Mouse (Mus musculus) ES-E14 (cell line): ENCODE results near the gene Pfn2.

ENCODE experiments used
- CHD2 ChIP-seq: IDR thresholded peaks from 2 replicates; pipeline ENCODE4 v1.6.1; 2014; ENCODE audit warnings: mild to moderate bottlenecking, low read depth, low read length, inconsistent platforms
- HCFC1 ChIP-seq: IDR thresholded peaks from 2 replicates; pipeline ENCODE4 v1.6.1; 2012; ENCODE audit warnings: low read length, inconsistent platforms, borderline replicate concordance; ENCODE audit not compliant: insufficient read depth
- MAFK ChIP-seq: IDR thresholded peaks from 2 replicates; pipeline ENCODE4 v1.6.1; 2014; ENCODE audit warnings: mild to moderate bottlenecking, low read depth, low read length, inconsistent platforms; ENCODE audit not compliant: insufficient read depth
- ZNF384 ChIP-seq: IDR thresholded peaks from 2 replicates; pipeline ENCODE4 v1.6.1; 2012; ENCODE audit warnings: low read depth, low read length, inconsistent platforms

DNA sequence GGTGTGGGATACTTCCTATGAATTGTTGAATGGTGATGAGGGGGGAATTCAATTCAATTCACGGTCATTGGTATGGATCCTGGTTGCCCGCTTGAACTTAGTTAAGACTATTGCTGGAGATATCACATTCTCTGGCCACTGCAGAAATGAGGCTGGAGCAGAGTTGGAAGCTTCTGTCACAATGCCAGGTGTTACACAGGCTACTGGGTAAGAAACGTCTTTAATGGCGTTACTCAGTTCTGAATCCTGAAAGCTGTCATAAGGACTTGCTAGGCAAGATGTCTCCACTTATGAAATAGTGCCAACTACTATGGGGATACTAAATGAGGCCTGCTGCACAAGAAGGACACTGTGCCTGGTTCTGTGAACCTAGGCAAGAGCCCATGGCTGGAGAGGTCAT is 11.0 kb downstream of the Pfn2 start:
- TF ChIP-seq HCFC1 (no peak), ZNF384 (no peak), MAFK (no peak), CHD2 (no peak)
